Mouse (Mus musculus): ENCODE measurements around the gene Rnf227. TPM values are rescaled to one million over a fixed set of nuclear protein-coding genes. Genes with fewer than 3 reads are reported as not detected.

The Rnf227 gene
- polyA plus RNA-seq, 1 experiment from 2014 or later = 4.3 TPM

Other genes with a start within 250 kb of the Rnf227 start
- gene Per1, start 245.2 kb upstream of the Rnf227 start, polyA plus RNA-seq (2014; fragmentation: Nextera tagmentation; extraction: Ambion mirVana) = 6.2 and 6.6 TPM in 2 replicates
- 0.55 and 0.59 TPM in 2 replicates for gene Hes7, start 220.1 kb upstream of the Rnf227 start, polyA plus RNA-seq (2014; fragmentation: Nextera tagmentation; extraction: Ambion mirVana)
- gene 9130213A22Rik, start 217.9 kb upstream of the Rnf227 start, polyA plus RNA-seq (2014; fragmentation: Nextera tagmentation; extraction: Ambion mirVana) = 0.10 and 0.22 TPM in 2 replicates
- 0.48 TPM in 1 of 2 replicates, not detected in the other for gene Aloxe3, start 214.6 kb upstream of the Rnf227 start, polyA plus RNA-seq (2014; fragmentation: Nextera tagmentation; extraction: Ambion mirVana)
- gene Alox12b, start 183.5 kb upstream of the Rnf227 start, polyA plus RNA-seq (2014; fragmentation: Nextera tagmentation; extraction: Ambion mirVana) = not detected in 2 replicates
- gene Alox8, start 142.6 kb upstream of the Rnf227 start, polyA plus RNA-seq (2014; fragmentation: Nextera tagmentation; extraction: Ambion mirVana) = 0.12 TPM in 1 of 2 replicates, not detected in the other
- gene Gucy2e, start 103.4 kb upstream of the Rnf227 start, polyA plus RNA-seq (2014; fragmentation: Nextera tagmentation; extraction: Ambion mirVana) = 0.04 and 0.05 TPM in 2 replicates
- 14.9 and 17.1 TPM in 2 replicates for gene Cntrob, start 16.7 kb upstream of the Rnf227 start, polyA plus RNA-seq (2014; fragmentation: Nextera tagmentation; extraction: Ambion mirVana)
- 114 and 123 TPM in 2 replicates for gene Trappc1, start 16.5 kb upstream of the Rnf227 start, polyA plus RNA-seq (2014; fragmentation: Nextera tagmentation; extraction: Ambion mirVana)
- gene Kcnab3, start 14.2 kb upstream of the Rnf227 start, polyA plus RNA-seq (2014; fragmentation: Nextera tagmentation; extraction: Ambion mirVana) = 0.42 and 0.52 TPM in 2 replicates
- 13.8 and 17.1 TPM in 2 replicates for gene Chd3, start 28.9 kb downstream of the Rnf227 start, polyA plus RNA-seq (2014; fragmentation: Nextera tagmentation; extraction: Ambion mirVana)
- 151 and 178 TPM in 2 replicates for gene Naa38, start 55.0 kb downstream of the Rnf227 start, polyA plus RNA-seq (2014; fragmentation: Nextera tagmentation; extraction: Ambion mirVana)
- 19.7 and 19.9 TPM in 2 replicates for gene Cyb5d1, start 55.2 kb downstream of the Rnf227 start, polyA plus RNA-seq (2014; fragmentation: Nextera tagmentation; extraction: Ambion mirVana)
- gene Tmem88, start 57.8 kb downstream of the Rnf227 start, polyA plus RNA-seq (2014; fragmentation: Nextera tagmentation; extraction: Ambion mirVana) = 20.4 and 26.2 TPM in 2 replicates
- 15.4 and 17.4 TPM in 2 replicates for gene Kdm6b, start 73.2 kb downstream of the Rnf227 start, polyA plus RNA-seq (2014; fragmentation: Nextera tagmentation; extraction: Ambion mirVana)
- gene Dnah2, start 208.6 kb downstream of the Rnf227 start, polyA plus RNA-seq (2014; fragmentation: Nextera tagmentation; extraction: Ambion mirVana) = 0.14 and 0.52 TPM in 2 replicates
- 1.8 and 2.4 TPM in 2 replicates for gene Efnb3, start 219.7 kb downstream of the Rnf227 start, polyA plus RNA-seq (2014; fragmentation: Nextera tagmentation; extraction: Ambion mirVana)
- gene Wrap53, start 239.8 kb downstream of the Rnf227 start, polyA plus RNA-seq (2014; fragmentation: Nextera tagmentation; extraction: Ambion mirVana) = 33.7 and 39.3 TPM in 2 replicates
- 196 and 198 TPM in 2 replicates for gene Trp53, start 239.9 kb downstream of the Rnf227 start, polyA plus RNA-seq (2014; fragmentation: Nextera tagmentation; extraction: Ambion mirVana)

Measured in liver, embryonic 11.5 days (tissue).